Mouse (Mus musculus) heart, adult 9 months (tissue): Measurements from ENCODE around the gene Olfr43.

ENCODE experiments used
- DNase-seq, 2 experiments: peaks; one replicate each; pipeline ENCODE4 v3.0.0; 2022; ENCODE audit warnings: low spot score in 2 of 2

Olfr43 gene

GRCm38 (mm10) chr11:74211279-74211678, at the start of gene Olfr43:
Olfr43 (minus strand) TSS chr11:74211379.
- no peak for DNase-seq

GRCm38 (mm10) chr11:74259508-74259907, 48.3 kb upstream of the Olfr43 start, which contains the start of gene Olfr406:
Olfr406 (plus strand) TSS chr11:74259808.
- no peak for DNase-seq

- DNase-seq, result no peak
Observed at GRCm38 (mm10) chr11:74241201-74241600, 30.0 kb upstream of the Olfr43 start.

- DNase-seq, result no peak
Observed at GRCm38 (mm10) chr11:74185949-74186348, 25.2 kb downstream of the Olfr43 start, which contains the start of gene Olfr403. Olfr403 (plus strand) TSS chr11:74186249.

GRCm38 (mm10) chr11:74183745-74184144, 27.4 kb downstream of the Olfr43 start:
- no peak for DNase-seq

GRCm38 (mm10) chr11:74183168-74183567, 28.0 kb downstream of the Olfr43 start:
- DNase-seq, result no peak

- DNase-seq, result no peak
Observed at GRCm38 (mm10) chr11:74168771-74169170, 42.4 kb downstream of the Olfr43 start.
